Mouse (Mus musculus) MEL (cell line): ENCODE data around the gene Epb41l5. TPM values are rescaled to one million over a fixed set of nuclear protein-coding genes. Genes with fewer than 3 reads are reported as not detected.
A peak's percentile ranks its signal among the peaks of the same experiment; 100 is the strongest.

Source experiments
- DNase-seq: peaks from one replicate; pipeline ENCODE4 v3.0.0; 2011; ENCODE audit warnings: low read depth, low spot score
- H3K27ac ChIP-seq: 2 replicates; pipeline ENCODE4 v1.5.1; 2012; ENCODE audit warnings: low read depth, mild to moderate bottlenecking, control low read depth, low read length, moderate library complexity; ENCODE audit not compliant: control insufficient read depth
- H3K27me3 ChIP-seq, 2 experiments: fragments of 150-350 bp in 1 of 2; sonication (generic) in 1 of 2; 2 replicates each; pipeline ENCODE4 v1.6.1; 2012; ENCODE audit warnings: low read length in 2 of 2, mild to moderate bottlenecking in 2 of 2, improper control_type of control experiment in 1 of 2, moderate library complexity in 1 of 2; ENCODE audit not compliant: insufficient read depth in 2 of 2, control insufficient read depth in 1 of 2
- H3K36me3 ChIP-seq, 2 experiments: 2 replicates each; pipeline ENCODE4 v1.6.1; 2012 to 2014; ENCODE audit warnings: low read length in 2 of 2, improper control_type of control experiment in 1 of 2, inconsistent platforms in 1 of 2, mild to moderate bottlenecking in 1 of 2; ENCODE audit not compliant: insufficient read depth in 2 of 2, control insufficient read depth in 1 of 2
- H3K4me1 ChIP-seq, 2 experiments: fragments of 150-350 bp in 1 of 2; sonication (generic) in 1 of 2; 2 replicates each; pipeline ENCODE4 v1.6.1; 2012; ENCODE audit warnings: low read length in 2 of 2, improper control_type of control experiment in 1 of 2, mild to moderate bottlenecking in 1 of 2; ENCODE audit not compliant: insufficient read depth in 2 of 2, control insufficient read depth in 1 of 2
- H3K4me3 ChIP-seq, 2 experiments: fragments of 150-350 bp in 1 of 2; sonication (generic) in 1 of 2; 2 replicates each; pipeline ENCODE4 v1.5.1; 2012; ENCODE audit warnings: low read depth in 2 of 2, low read length in 2 of 2, mild to moderate bottlenecking in 2 of 2, moderate library complexity in 2 of 2, control low read depth in 1 of 2, improper control_type of control experiment in 1 of 2; ENCODE audit not compliant: control insufficient read depth in 1 of 2, insufficient read depth in 1 of 2
- H3K79me2 ChIP-seq: 2 replicates; pipeline ENCODE4 v1.6.1; 2012; ENCODE audit warnings: mild to moderate bottlenecking, low read length, moderate library complexity; ENCODE audit not compliant: control insufficient read depth, poor library complexity, insufficient read depth
- H3K9ac ChIP-seq: 2 replicates; pipeline ENCODE4 v1.6.1; 2012; ENCODE audit warnings: low read depth, mild to moderate bottlenecking, control low read depth, low read length, moderate library complexity; ENCODE audit not compliant: control insufficient read depth, poor library complexity, severe bottlenecking
- H3K9me3 ChIP-seq: fragments of 150-350 bp; sonication (generic); replicated peaks from 2 replicates; pipeline ENCODE4 v1.6.1; 2012; ENCODE audit warnings: mild to moderate bottlenecking, low read length, improper control_type of control experiment, moderate library complexity; ENCODE audit not compliant: insufficient read depth
- BHLHE40 ChIP-seq: IDR thresholded peaks from 2 replicates; pipeline ENCODE4 v1.6.1; 2012; ENCODE audit warnings: low read depth, mild to moderate bottlenecking, inconsistent platforms, low read length, improper control_type of control experiment, borderline replicate concordance
- CHD2 ChIP-seq: IDR thresholded peaks from 2 replicates; pipeline ENCODE4 v1.6.1; 2011; ENCODE audit warnings: low read length, improper control_type of control experiment
- CTCF ChIP-seq, 3 experiments: IDR thresholded peaks in 2 of 3; conservative IDR thresholded peaks in 1 of 3; 2 replicates each; pipeline ENCODE4 v1.5.1; 2011 to 2012; ENCODE audit warnings: low read length in 3 of 3, low read depth in 2 of 3, mild to moderate bottlenecking in 2 of 3, improper control_type of control experiment in 1 of 3, inconsistent platforms in 1 of 3, mixed read lengths in 1 of 3, moderate library complexity in 1 of 3; ENCODE audit not compliant: control insufficient read depth in 1 of 3, insufficient read depth in 1 of 3, poor library complexity in 1 of 3, severe bottlenecking in 1 of 3
- ELF1 ChIP-seq: IDR thresholded peaks from 2 replicates; pipeline ENCODE4 v1.6.1; 2014; ENCODE audit warnings: low read depth, mild to moderate bottlenecking, inconsistent platforms, low read length, improper control_type of control experiment, moderate library complexity
- ETS1 ChIP-seq: IDR thresholded peaks from 2 replicates; pipeline ENCODE4 v1.6.1; 2012; ENCODE audit warnings: low read depth, mild to moderate bottlenecking, inconsistent platforms, low read length, improper control_type of control experiment, moderate library complexity
- MAFK ChIP-seq: IDR thresholded peaks from 2 replicates; pipeline ENCODE4 v1.6.1; 2011; ENCODE audit warnings: low read depth, mild to moderate bottlenecking, low read length, improper control_type of control experiment, borderline replicate concordance
- MAX ChIP-seq: IDR thresholded peaks from 2 replicates; pipeline ENCODE4 v1.6.1; 2011; ENCODE audit warnings: low read length, improper control_type of control experiment
- MAZ ChIP-seq: IDR thresholded peaks from 2 replicates; pipeline ENCODE4 v1.6.1; 2012; ENCODE audit warnings: low read depth, mild to moderate bottlenecking, inconsistent platforms, low read length, improper control_type of control experiment
- NRF1 ChIP-seq: IDR thresholded peaks from 2 replicates; pipeline ENCODE4 v1.6.1; 2014; ENCODE audit warnings: low read depth, mild to moderate bottlenecking, inconsistent platforms, low read length, improper control_type of control experiment, moderate library complexity; ENCODE audit not compliant: poor library complexity, insufficient read depth, severe bottlenecking
- POLR2A ChIP-seq, 2 experiments: IDR thresholded peaks; 2 replicates each; pipeline ENCODE4 v1.6.1; 2011 to 2012; ENCODE audit warnings: low read length in 2 of 2, mild to moderate bottlenecking in 2 of 2, control low read depth in 1 of 2, improper control_type of control experiment in 1 of 2, low read depth in 1 of 2, moderate library complexity in 1 of 2; ENCODE audit not compliant: control insufficient read depth in 1 of 2, insufficient read depth in 1 of 2, poor library complexity in 1 of 2
- POLR2AphosphoS2 ChIP-seq: IDR thresholded peaks from 2 replicates; pipeline ENCODE4 v1.6.1; 2011; ENCODE audit warnings: low read length, improper control_type of control experiment
- RAD21 ChIP-seq: IDR thresholded peaks from 2 replicates; pipeline ENCODE4 v1.6.1; 2011; ENCODE audit warnings: mild to moderate bottlenecking, low read depth, low read length, improper control_type of control experiment
- SMC3 ChIP-seq: IDR thresholded peaks from 2 replicates; pipeline ENCODE4 v1.6.1; 2011; ENCODE audit warnings: low read depth, low read length, improper control_type of control experiment
- TBP ChIP-seq: IDR thresholded peaks from 2 replicates; pipeline ENCODE4 v1.8.0; 2011; ENCODE audit warnings: low read depth, low read length, improper control_type of control experiment
- UBTF ChIP-seq: IDR thresholded peaks from 2 replicates; pipeline ENCODE4 v1.6.1; 2012; ENCODE audit warnings: low read depth, mild to moderate bottlenecking, inconsistent platforms, low read length, improper control_type of control experiment, moderate library complexity, borderline replicate concordance; ENCODE audit not compliant: insufficient read depth
- USF1 ChIP-seq: IDR thresholded peaks from 2 replicates; pipeline ENCODE4 v1.6.1; 2014; ENCODE audit warnings: low read depth, mild to moderate bottlenecking, inconsistent platforms, low read length, improper control_type of control experiment, moderate library complexity
- USF2 ChIP-seq, 2 experiments: IDR thresholded peaks; 2 replicates each; pipeline ENCODE4 v1.6.1; 2011 to 2012; ENCODE audit warnings: improper control_type of control experiment in 2 of 2, low read length in 2 of 2, borderline replicate concordance in 1 of 2, inconsistent platforms in 1 of 2, low read depth in 1 of 2, mild to moderate bottlenecking in 1 of 2; ENCODE audit not compliant: insufficient read depth in 1 of 2
- ZC3H11A ChIP-seq: IDR thresholded peaks from 2 replicates; pipeline ENCODE4 v1.6.1; 2012; ENCODE audit warnings: low read depth, mild to moderate bottlenecking, inconsistent platforms, low read length, improper control_type of control experiment
- ZKSCAN1 ChIP-seq: IDR thresholded peaks from 2 replicates; pipeline ENCODE4 v1.6.1; 2012; ENCODE audit warnings: low read depth, mild to moderate bottlenecking, inconsistent platforms, low read length, improper control_type of control experiment, moderate library complexity
- ZNF384 ChIP-seq: IDR thresholded peaks from 2 replicates; pipeline ENCODE4 v1.6.1; 2012; ENCODE audit warnings: low read depth, mild to moderate bottlenecking, inconsistent platforms, low read length, improper control_type of control experiment
- polyA plus RNA-seq, 2 experiments: library from polyadenylated mRNA; stranded (reverse) in 1 of 2; unstranded in 1 of 2; fragments of >175 nt in 1 of 2; fragments of >200 nt in 1 of 2; gene quantifications; 2 replicates each; pipeline versions ENCODE4 v1.2.1 to v1.2.4; 2012; ENCODE audit warnings: low replicate concordance in 2 of 2, low read depth in 1 of 2; ENCODE audit not compliant: insufficient read length in 2 of 2, insufficient read depth in 1 of 2, missing spikeins in 1 of 2
- total RNA-seq: library from RNA; depleted of rRNA; stranded (reverse); fragments of 300-350 nt; gene quantifications from 2 replicates; pipeline ENCODE4 v1.2.3, GENCODE M21; 2012

Gene Epb41l5
- total and polyA plus RNA-seq, 3 experiments: 7.0 to 8.8 TPM; not detected in 1

DNA sequence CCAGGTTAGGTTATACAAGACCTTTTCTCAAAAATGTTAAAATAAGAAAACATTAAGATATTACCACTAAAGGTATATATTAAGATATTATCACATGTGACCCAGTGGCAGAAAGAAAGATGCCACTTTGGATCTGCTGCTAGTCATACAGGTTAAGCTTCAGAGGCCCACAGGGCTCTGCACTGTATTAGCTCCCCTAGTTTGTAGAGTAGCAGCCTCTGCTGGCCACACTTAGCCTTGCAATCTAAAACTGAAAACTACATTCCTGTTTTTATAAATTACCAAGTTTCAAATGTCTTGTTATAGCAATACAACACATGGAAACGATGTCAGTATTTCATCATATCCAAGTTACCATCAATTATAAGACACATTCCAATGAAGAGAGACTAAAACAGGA lies 26.2 kb upstream of the Epb41l5 start:
- Histone ChIP-seq H3K27me3 (no peaks in the 10 kb centered on the region), H3K4me3 (no peak overlapping the region), H3K27ac (no peak overlapping the region), H3K9ac (no peak overlapping the region), H3K79me2 (no peaks in the 10 kb centered on the region), H3K9me3 (no peaks in the 10 kb centered on the region), H3K36me3 (peaks cover 0 to 2% of the 10 kb centered on the region in 2 experiments; a peak in 2 of 4 replicates), H3K4me1 (no peaks in the 10 kb centered on the region)
- TF ChIP-seq BHLHE40 (no peak), TBP (no peak), CTCF (IDR thresholded peaks at IDR 0.05 in 2 of 3, conservative IDR thresholded peaks at IDR 0.05 in 1 of 3; ENCODE audit: control insufficient read depth in 1 of 3, insufficient read depth in 1 of 3, low read depth in 2 of 3, low read length in 3 of 3, poor library complexity in 1 of 3, severe bottlenecking in 1 of 3) (peak; percentile 59 to 85 (median 81)), ZKSCAN1 (no peak), ETS1 (no peak), MAFK (no peak), CHD2 (no peak), USF2 (IDR thresholded peaks at IDR 0.05; ENCODE audit: borderline replicate concordance in 1 of 2, insufficient read depth in 1 of 2, low read depth in 1 of 2, low read length in 2 of 2) (no peak), ZC3H11A (peak; percentile 71), MAX (no peak), SMC3 (peak; percentile 88), POLR2A (IDR thresholded peaks at IDR 0.05; ENCODE audit: control insufficient read depth in 1 of 2, insufficient read depth in 1 of 2, low read depth in 1 of 2, low read length in 2 of 2, poor library complexity in 1 of 2) (no peak), MAZ (no peak), UBTF (no peak), ZNF384 (0 out of 2 replicates have a peak, but pooled peaks have one; percentile 12), NRF1 (no peak), ELF1 (no peak), RAD21 (peak; percentile 75)
- peak; percentile 63 for DNase-seq

DNA sequence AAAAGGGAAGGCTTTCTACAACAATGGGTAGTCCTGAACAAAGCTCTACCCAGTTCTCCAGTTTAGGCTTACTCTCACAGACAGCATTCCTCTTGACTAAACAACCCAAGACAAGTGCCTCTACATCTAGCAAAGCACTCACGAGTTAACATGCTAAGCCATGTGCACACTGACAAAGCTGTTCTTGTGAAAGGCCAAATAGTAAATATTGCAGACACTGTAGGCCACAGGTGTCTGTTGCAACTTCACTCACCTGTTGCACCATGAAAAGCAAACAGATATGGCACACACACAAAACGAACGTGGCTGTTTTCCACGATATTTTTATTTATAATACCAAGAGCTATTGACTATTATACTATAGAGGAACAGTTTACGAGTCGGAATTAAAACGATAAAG lies 18.1 kb upstream of the Epb41l5 start:
- no peak overlapping the region for H3K9ac ChIP-seq
- H3K79me2 ChIP-seq: no peaks in the 10 kb centered on the region
- no peak for DNase-seq
- H3K27me3 ChIP-seq: no peaks in the 10 kb centered on the region
- H3K36me3 ChIP-seq: peaks cover 0 to 2% of the 10 kb centered on the region in 2 experiments; a peak in 1 of 4 replicates
- no peak for TF ChIP-seq ELF1
- TF ChIP-seq POLR2AphosphoS2: no peak
- no peak for TF ChIP-seq USF2 (IDR thresholded peaks at IDR 0.05; ENCODE audit: borderline replicate concordance in 1 of 2, insufficient read depth in 1 of 2, low read depth in 1 of 2, low read length in 2 of 2)
- no peak for TF ChIP-seq USF1
- no peak for TF ChIP-seq RAD21
- no peak overlapping the region for H3K4me3 ChIP-seq
- no peaks in the 10 kb centered on the region for H3K4me1 ChIP-seq
- no peak overlapping the region for H3K27ac ChIP-seq
- H3K9me3 ChIP-seq: no peaks in the 10 kb centered on the region
